Mouse (Mus musculus) midbrain, embryonic 16.5 days (tissue): Measurements from ENCODE around the gene Fbp1. TPM values are rescaled to one million over a fixed set of nuclear protein-coding genes. Genes with fewer than 3 reads are reported as not detected.
"Not testable (repeated sequence)": the region's sequence is repeated elsewhere in the genome, so short reads cannot be mapped to it uniquely, and the experiment has no call there.

Experiments
- ATAC-seq: fragments of 200-750 bp; cut with Nextera tagmentation; 2 replicates; pipeline ENCODE4 v1.8.0; 2017; ENCODE audit warnings: moderate TSS enrichment
- H3K27ac ChIP-seq: fragments of 300-500 bp; sonication (generic); 2 replicates; pipeline ENCODE4 v1.5.1; 2014; ENCODE audit warnings: mild to moderate bottlenecking, low read length, mixed read lengths
- H3K27me3 ChIP-seq: fragments of 300-500 bp; sonication (generic); 2 replicates; pipeline ENCODE4 v1.6.1; 2014; ENCODE audit warnings: low read depth, low read length, mixed read lengths; ENCODE audit not compliant: control insufficient read depth, insufficient read depth
- H3K36me3 ChIP-seq: fragments of 300-500 bp; sonication (generic); 2 replicates; pipeline ENCODE4 v1.6.1; 2014; ENCODE audit warnings: mild to moderate bottlenecking, low read length, moderate library complexity, mixed read lengths; ENCODE audit not compliant: control insufficient read depth, insufficient read depth
- H3K4me1 ChIP-seq: fragments of 300-500 bp; sonication (generic); 2 replicates; pipeline ENCODE4 v1.6.1; 2014; ENCODE audit warnings: mild to moderate bottlenecking, low read length, mixed read lengths; ENCODE audit not compliant: control insufficient read depth, insufficient read depth
- H3K4me2 ChIP-seq: fragments of 300-500 bp; sonication (generic); 2 replicates; pipeline ENCODE4 v1.6.1; 2014; ENCODE audit warnings: mild to moderate bottlenecking, low read length, mixed read lengths
- H3K4me3 ChIP-seq: fragments of 300-500 bp; sonication (generic); 2 replicates; pipeline ENCODE4 v1.5.1; 2014; ENCODE audit warnings: low read depth, mild to moderate bottlenecking, low read length, moderate library complexity, mixed read lengths
- H3K9ac ChIP-seq: fragments of 300-500 bp; sonication (generic); 2 replicates; pipeline ENCODE4 v1.6.1; 2014; ENCODE audit warnings: low read depth, low read length, mixed read lengths
- H3K9me3 ChIP-seq: fragments of 300-500 bp; sonication (generic); replicated peaks from 2 replicates; pipeline ENCODE4 v1.6.1; 2014; ENCODE audit warnings: mild to moderate bottlenecking, low read length, mixed read lengths; ENCODE audit not compliant: control insufficient read depth, poor library complexity, severe bottlenecking
- WGBS: fragments of 180-500 bp; shearing (Covaris S2); extraction: QIAGEN DNeasy Blood & Tissue Kit; methylation state at CpG from one replicate; pipeline ENCODE4 v1.1.7; 2014; 5-methylcytosine and 5-hydroxymethylcytosine counted together
- polyA plus RNA-seq: library from polyadenylated mRNA; unstranded; fragments of >200 nt; fragmentation: Nextera tagmentation; extraction: Ambion mirVana; gene quantifications from 2 replicates; pipeline ENCODE4 v1.2.1, GENCODE M21; 2015

The Fbp1 gene
- polyA plus RNA-seq, 1 experiment from 2014 or later = not detected

- not testable (repeated sequence) for H3K36me3 ChIP-seq, H3K4me2 ChIP-seq, H3K27me3 ChIP-seq, H3K27ac ChIP-seq, H3K9me3 ChIP-seq, ATAC-seq, H3K4me1 ChIP-seq, H3K4me3 ChIP-seq, H3K9ac ChIP-seq
- WGBS = 88% methylated on average over 10 of the region's 10 CpGs
Measured at GRCm38 (mm10) chr13:62859251-62859650, 28.8 kb downstream of the Fbp1 start.

- Histone ChIP-seq H3K36me3 (no peaks in the 10 kb centered on the region), H3K4me1 (peaks cover 2% of the 10 kb centered on the region; the same call in 1 of the 2 replicates), H3K27me3 (no peaks in the 10 kb centered on the region), H3K9ac (no peak within 1 kb of the TSS), H3K4me3 (no peak within 1 kb of the TSS), H3K9me3 (no peaks in the 10 kb centered on the region), H3K27ac (no peak within 1 kb of the TSS), H3K4me2 (no peak within 1 kb of the TSS)
- WGBS = 74% methylated on average over 21 of the region's 21 CpGs
- no peak for ATAC-seq
Measured at GRCm38 (mm10) chr13:62857941-62858915, 29.9 kb downstream of the Fbp1 start, which contains the start of gene Fbp2. Fbp2 (minus strand) TSS chr13:62858422.

- 89% methylated on average over 14 of the region's 14 CpGs for WGBS
- Histone ChIP-seq H3K4me2 (no peak overlapping the region), H3K4me3 (no peak overlapping the region), H3K27ac (no peak overlapping the region), H3K36me3 (no peaks in the 10 kb centered on the region), H3K9ac (no peak overlapping the region), H3K27me3 (no peaks in the 10 kb centered on the region), H3K9me3 (no peaks in the 10 kb centered on the region), H3K4me1 (peaks cover 2% of the 10 kb centered on the region; the same call in 1 of the 2 replicates)
- peak; percentile 2; the same call in 1 of the 2 replicates for ATAC-seq
Measured at GRCm38 (mm10) chr13:62856850-62857249, 31.2 kb downstream of the Fbp1 start.

DNA sequence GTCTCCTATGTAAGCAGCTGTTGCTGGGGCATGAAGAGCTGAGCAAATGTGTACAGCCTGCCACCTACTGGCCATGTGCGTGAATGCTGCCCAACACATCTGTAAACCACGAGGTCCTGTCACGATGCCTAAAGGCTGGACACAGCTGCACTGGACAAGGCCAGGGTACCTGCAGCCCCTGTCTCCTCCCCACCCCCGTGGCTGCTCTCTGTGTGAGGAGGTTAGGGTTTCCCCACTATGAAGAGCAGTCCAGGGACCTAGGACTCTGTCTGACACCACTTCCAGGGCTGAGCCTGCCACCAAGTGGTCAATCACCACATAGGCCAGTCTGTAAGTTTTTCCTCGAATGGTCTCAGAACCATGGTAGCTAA is 31.8 kb downstream of the Fbp1 start:
- Histone ChIP-seq H3K9ac (peak overlapping the region; percentile 62; the same call in 1 of the 2 replicates), H3K4me2 (peak overlapping the region; percentile 65), H3K4me3 (peak overlapping the region; percentile 39), H3K27me3 (no peaks in the 10 kb centered on the region), H3K36me3 (no peaks in the 10 kb centered on the region), H3K4me1 (peaks cover 2% of the 10 kb centered on the region; the same call in 1 of the 2 replicates), H3K9me3 (no peaks in the 10 kb centered on the region), H3K27ac (no peak overlapping the region)
- 2% methylated on average over 5 of the region's 5 CpGs for WGBS
- peak; percentile 93 for ATAC-seq

DNA sequence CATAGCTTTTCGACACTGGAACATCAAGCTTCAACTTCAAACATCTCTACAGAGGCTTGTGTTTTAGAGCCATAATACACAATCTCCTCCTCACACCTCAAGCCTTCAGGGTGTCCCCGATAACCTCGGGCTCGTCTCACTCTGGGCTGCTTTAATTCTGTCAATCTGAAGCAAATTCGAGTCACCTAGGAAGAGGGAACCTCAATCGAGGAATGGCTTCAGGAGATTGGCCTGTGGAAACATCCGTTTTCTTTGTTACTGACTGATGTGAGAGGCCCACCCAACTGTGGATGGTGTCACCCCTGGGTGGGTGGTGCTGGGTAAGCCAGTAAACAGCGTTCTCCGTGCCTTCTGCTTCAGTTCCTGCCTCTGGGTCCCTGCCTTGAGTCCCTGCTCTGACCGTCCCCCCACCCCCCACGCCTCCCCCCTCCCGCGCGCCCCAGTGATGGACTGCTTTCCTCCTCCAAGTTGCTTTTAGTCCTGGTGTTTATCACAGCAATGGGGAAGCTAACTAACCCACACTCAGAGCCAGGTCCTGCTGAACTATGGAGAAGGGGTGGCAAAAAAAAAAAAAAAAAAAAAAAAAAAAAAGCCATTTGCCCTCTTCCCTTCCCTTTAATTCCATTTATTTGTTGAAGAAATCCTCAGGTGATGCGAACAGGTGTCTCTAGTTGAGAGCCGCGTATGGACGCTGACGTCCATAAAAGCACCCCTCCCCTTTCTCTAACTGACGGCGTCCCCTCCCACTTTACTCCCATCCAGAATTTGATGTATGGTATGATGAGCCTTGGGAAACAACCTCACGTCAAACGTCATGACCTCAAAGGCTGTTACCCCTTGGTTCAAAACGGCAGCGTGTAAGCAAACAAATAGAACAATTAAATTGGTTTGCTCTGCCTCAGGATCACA is 32.4 kb downstream of the Fbp1 start:
- Histone ChIP-seq H3K4me3 (peak overlapping the region; percentile 39), H3K4me1 (peaks cover 2% of the 10 kb centered on the region; the same call in 1 of the 2 replicates), H3K36me3 (no peaks in the 10 kb centered on the region), H3K4me2 (peak overlapping the region; percentile 65), H3K9ac (peak overlapping the region; percentile 62; the same call in 1 of the 2 replicates), H3K27me3 (no peaks in the 10 kb centered on the region), H3K9me3 (no peaks in the 10 kb centered on the region), H3K27ac (0 out of 2 replicates have a peak overlapping the region, but pooled peaks have one; percentile 12)
- ATAC-seq = peak; percentile 65
- WGBS = 29% methylated on average over 25 of the region's 25 CpGs

GRCm38 (mm10) chr13:62854666-62855065 is 33.4 kb downstream of the Fbp1 start:
- ATAC-seq = no peak
- peak overlapping the region; percentile 41 for H3K4me2 ChIP-seq
- 9% methylated on average over 15 of the region's 15 CpGs for WGBS
- peaks cover 2% of the 10 kb centered on the region; the same call in 1 of the 2 replicates for H3K4me1 ChIP-seq
- 0 out of 2 replicates have a peak overlapping the region, but pooled peaks have one; percentile 16 for H3K9ac ChIP-seq
- H3K27ac ChIP-seq = no peak overlapping the region
- no peak overlapping the region; the same call in 1 of the 2 replicates for H3K4me3 ChIP-seq
- no peaks in the 10 kb centered on the region for H3K27me3 ChIP-seq
- H3K9me3 ChIP-seq = no peaks in the 10 kb centered on the region
- no peaks in the 10 kb centered on the region for H3K36me3 ChIP-seq

GRCm38 (mm10) chr13:62833341-62833740 is 54.7 kb downstream of the Fbp1 start:
- Histone ChIP-seq H3K36me3 (no peaks in the 10 kb centered on the region), H3K27me3 (no peaks in the 10 kb centered on the region)

DNA sequence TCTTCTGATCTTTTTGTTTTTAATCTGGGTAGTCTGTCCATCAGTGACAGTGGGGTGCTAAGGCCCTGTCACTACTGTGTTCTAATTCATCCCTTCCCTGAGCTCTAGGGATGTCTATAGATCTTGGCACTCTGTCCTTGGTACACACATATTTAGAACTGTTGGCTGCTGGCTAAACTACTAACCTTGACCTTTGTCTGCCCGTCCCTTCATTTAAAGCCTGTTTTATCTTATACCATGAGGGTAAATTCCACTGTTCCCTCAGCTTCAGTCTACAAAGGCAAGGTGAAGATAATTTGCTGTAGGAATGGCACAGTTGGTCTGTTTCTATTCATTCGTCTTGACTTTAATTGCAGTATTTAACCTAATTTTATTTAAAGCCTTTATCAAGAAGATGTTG is 55.8 kb downstream of the Fbp1 start:
- H3K4me3 ChIP-seq = no peak overlapping the region
- no peak overlapping the region for H3K27ac ChIP-seq
- H3K9ac ChIP-seq = no peak overlapping the region
- H3K9me3 ChIP-seq = no peaks in the 10 kb centered on the region
- WGBS = 84% methylated on average over 2 of the region's 2 CpGs
- H3K27me3 ChIP-seq = no peaks in the 10 kb centered on the region
- ATAC-seq = no peak
- H3K4me1 ChIP-seq = no peaks in the 10 kb centered on the region
- H3K36me3 ChIP-seq = no peaks in the 10 kb centered on the region
- no peak overlapping the region for H3K4me2 ChIP-seq

More at GRCm38 (mm10) chr13:62833341-62833740, 54.7 kb downstream of the Fbp1 start:
- Histone ChIP-seq H3K4me3 (no peak overlapping the region), H3K9ac (no peak overlapping the region), H3K27ac (no peak overlapping the region), H3K4me1 (no peaks in the 10 kb centered on the region), H3K4me2 (no peak overlapping the region), H3K9me3 (no peaks in the 10 kb centered on the region)
- WGBS = 34% methylated on average over 4 of the region's 4 CpGs
- no peak for ATAC-seq
